Mouse (Mus musculus): ENCODE results near the gene Adamts2. TPM values are rescaled to one million over a fixed set of nuclear protein-coding genes. Genes with fewer than 3 reads are reported as not detected.

Adamts2 gene
- polyA plus RNA-seq, 2 experiments: 0.83 to 1.1 TPM

DNA sequence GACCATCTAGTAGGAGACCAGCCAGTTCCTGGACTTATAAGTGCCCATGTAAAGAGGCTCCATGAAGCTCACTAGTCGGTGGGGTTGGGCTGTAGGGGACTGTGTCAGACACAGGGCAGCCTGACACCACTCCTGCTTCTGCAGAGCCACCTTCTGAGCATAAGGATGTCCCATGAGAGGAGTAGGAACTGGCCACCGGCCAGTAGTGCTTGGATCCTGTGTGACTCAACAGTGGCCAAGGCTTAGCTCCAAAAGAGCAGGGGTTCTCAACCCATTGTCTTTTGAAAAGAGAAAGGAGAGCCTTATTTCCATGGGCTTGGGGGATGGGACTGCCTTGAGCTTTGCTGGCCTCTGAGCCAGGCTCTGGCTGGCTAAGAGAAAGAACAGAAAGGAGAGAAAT, 81.9 kb downstream of the Adamts2 start:
- Histone ChIP-seq H3K27me3 (ENCODE audit: control insufficient read depth, insufficient read depth, low read length) (no peaks in the 10 kb centered on the region), H3K36me3 (replicated peaks; ENCODE audit: control insufficient read depth, insufficient read depth, low read depth) (no peaks in the 10 kb centered on the region), H3K9me3 (ENCODE audit: control insufficient read depth, low read length) (no peaks in the 10 kb centered on the region), H3K4me1 (replicated peaks; ENCODE audit: control insufficient read depth in 2 of 2, insufficient read depth in 2 of 2, low read length in 1 of 2) (no peaks in the 10 kb centered on the region), H3K9ac (replicated peaks) (no peak overlapping the region), H3K4me3 (ENCODE audit: insufficient read depth in 1 of 2, low read depth in 2 of 2, low read length in 2 of 2) (no peak overlapping the region), H3K4me2 (ENCODE audit: low read depth) (no peak overlapping the region), H3K27ac (no peak overlapping the region)
- WGBS (ENCODE audit: insufficient replicate concordance): 53% methylated on average over 2 of the region's 2 CpGs
- ATAC-seq (ENCODE audit: insufficient read depth) (no peak), DNase-seq (ENCODE audit: low read depth in 3 of 3, low spot score in 3 of 3) (no peak)
- TF ChIP-seq EP300 (IDR thresholded peaks at IDR 0.05; ENCODE audit: low read depth): no peak
- TF ChIP-seq CTCF (IDR thresholded peaks at IDR 0.05; ENCODE audit: low read depth): no peak

DNA sequence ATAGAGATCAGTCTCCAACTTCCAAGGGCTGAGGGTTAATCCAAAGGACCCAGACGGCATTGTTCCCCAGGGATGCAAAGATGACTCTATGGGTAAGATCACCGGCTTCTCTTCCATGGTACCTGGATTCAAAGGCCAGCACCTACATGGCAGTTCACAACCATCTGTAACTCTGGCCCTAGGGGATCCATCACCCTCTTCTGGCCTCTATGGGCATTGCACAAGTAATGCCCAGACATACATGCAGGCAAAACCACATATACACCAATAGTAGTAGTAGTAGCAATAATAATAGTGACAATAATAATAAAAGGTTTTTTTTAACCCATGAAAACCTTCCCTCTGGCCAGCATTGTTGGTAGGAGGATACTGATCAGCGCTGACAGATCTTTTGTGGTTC, 86.7 kb downstream of the Adamts2 start:
- no peaks in the 10 kb centered on the region for H3K27me3 ChIP-seq (ENCODE audit: control insufficient read depth, insufficient read depth, low read length)
- WGBS (ENCODE audit: insufficient replicate concordance): 63% methylated on average over 3 of the region's 3 CpGs
- no peak overlapping the region for H3K27ac ChIP-seq
- TF ChIP-seq CTCF (IDR thresholded peaks at IDR 0.05; ENCODE audit: low read depth) (peak; percentile 18; the same call in 1 of the 2 replicates), EP300 (IDR thresholded peaks at IDR 0.05; ENCODE audit: low read depth) (no peak)
- no peak for ATAC-seq (ENCODE audit: insufficient read depth)
- H3K4me2 ChIP-seq (ENCODE audit: low read depth): no peak overlapping the region
- no peak overlapping the region for H3K9ac ChIP-seq (replicated peaks)
- DNase-seq (ENCODE audit: low read depth in 3 of 3, low spot score in 3 of 3): no peak
- H3K4me3 ChIP-seq (ENCODE audit: insufficient read depth in 1 of 2, low read depth in 2 of 2, low read length in 2 of 2): no peak overlapping the region
- no peaks in the 10 kb centered on the region for H3K36me3 ChIP-seq (replicated peaks; ENCODE audit: control insufficient read depth, insufficient read depth, low read depth)
- H3K4me1 ChIP-seq (replicated peaks; ENCODE audit: control insufficient read depth in 2 of 2, insufficient read depth in 2 of 2, low read length in 1 of 2): no peaks in the 10 kb centered on the region
- no peaks in the 10 kb centered on the region for H3K9me3 ChIP-seq (ENCODE audit: control insufficient read depth, low read length)

- Histone ChIP-seq H3K9ac (replicated peaks) (no peak overlapping the region), H3K36me3 (replicated peaks; ENCODE audit: control insufficient read depth, insufficient read depth, low read depth) (no peaks in the 10 kb centered on the region), H3K4me1 (replicated peaks; ENCODE audit: control insufficient read depth in 2 of 2, insufficient read depth in 2 of 2, low read length in 1 of 2) (no peaks in the 10 kb centered on the region), H3K27me3 (ENCODE audit: control insufficient read depth, insufficient read depth, low read length) (no peaks in the 10 kb centered on the region), H3K9me3 (ENCODE audit: control insufficient read depth, low read length) (no peaks in the 10 kb centered on the region), H3K4me2 (ENCODE audit: low read depth) (no peak overlapping the region), H3K27ac (no peak overlapping the region), H3K4me3 (ENCODE audit: insufficient read depth in 1 of 2, low read depth in 2 of 2, low read length in 2 of 2) (no peak overlapping the region)
- 77% methylated on average over 4 of the region's 4 CpGs for WGBS (ENCODE audit: insufficient replicate concordance)
- TF ChIP-seq EP300 (IDR thresholded peaks at IDR 0.05; ENCODE audit: low read depth): no peak
- TF ChIP-seq CTCF (IDR thresholded peaks at IDR 0.05; ENCODE audit: low read depth): no peak
- no peak for ATAC-seq (ENCODE audit: insufficient read depth)
- DNase-seq (ENCODE audit: low read depth in 3 of 3, low spot score in 3 of 3): no peak
Observed at GRCm38 (mm10) chr11:50689672-50690071, 87.8 kb downstream of the Adamts2 start.

DNA sequence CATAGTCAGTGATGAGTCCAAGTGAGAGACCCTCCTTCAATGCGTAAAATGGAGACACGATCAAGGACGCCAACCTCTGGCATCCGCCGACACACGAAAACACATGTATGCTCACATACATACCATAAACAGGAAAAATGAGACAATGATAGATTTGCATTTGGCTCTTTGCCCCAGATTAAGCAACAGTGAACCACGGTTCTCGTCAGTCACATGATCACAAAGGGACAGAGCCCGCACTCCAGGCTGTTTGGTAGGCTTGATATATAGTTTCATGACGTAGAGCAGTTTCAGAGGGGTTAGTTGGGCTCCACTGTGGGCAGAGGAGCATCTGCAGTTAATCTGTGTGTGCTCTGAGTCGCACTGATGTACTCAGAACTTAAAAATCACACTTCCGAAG, 98.1 kb downstream of the Adamts2 start:
- no peak overlapping the region for H3K4me2 ChIP-seq (ENCODE audit: low read depth)
- ATAC-seq (ENCODE audit: insufficient read depth) (no peak), DNase-seq (ENCODE audit: low read depth in 3 of 3, low spot score in 3 of 3) (no peak)
- H3K9me3 ChIP-seq (ENCODE audit: control insufficient read depth, low read length): no peaks in the 10 kb centered on the region
- no peak overlapping the region for H3K27ac ChIP-seq
- WGBS (ENCODE audit: insufficient replicate concordance): 70% methylated on average over 12 of the region's 12 CpGs
- no peaks in the 10 kb centered on the region for H3K27me3 ChIP-seq (ENCODE audit: control insufficient read depth, insufficient read depth, low read length)
- no peaks in the 10 kb centered on the region for H3K4me1 ChIP-seq (replicated peaks; ENCODE audit: control insufficient read depth in 2 of 2, insufficient read depth in 2 of 2, low read length in 1 of 2)
- H3K9ac ChIP-seq (replicated peaks): no peak overlapping the region
- H3K4me3 ChIP-seq (ENCODE audit: insufficient read depth in 1 of 2, low read depth in 2 of 2, low read length in 2 of 2): no peak overlapping the region
- no peaks in the 10 kb centered on the region for H3K36me3 ChIP-seq (replicated peaks; ENCODE audit: control insufficient read depth, insufficient read depth, low read depth)
- TF ChIP-seq EP300 (IDR thresholded peaks at IDR 0.05; ENCODE audit: low read depth): no peak
- TF ChIP-seq CTCF (IDR thresholded peaks at IDR 0.05; ENCODE audit: low read depth): no peak

DNA sequence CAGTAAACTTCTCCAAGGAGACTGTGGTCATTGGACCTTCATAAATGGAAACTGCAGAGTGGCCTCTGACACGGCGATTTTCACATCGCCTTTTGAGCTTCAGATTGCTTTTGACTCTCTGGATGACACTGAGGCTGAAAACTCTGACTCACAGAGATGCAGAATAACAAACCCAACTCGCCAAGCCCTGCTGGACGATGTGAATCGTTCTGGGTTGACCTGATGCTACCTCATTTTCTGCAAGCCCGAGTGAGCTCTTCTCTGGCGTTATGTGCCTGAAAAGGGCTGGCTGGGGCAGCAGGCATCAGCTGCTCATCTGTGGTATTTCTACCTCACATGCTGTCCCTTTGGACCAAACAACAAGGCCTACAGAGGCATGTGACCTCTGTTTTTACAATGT, 98.6 kb downstream of the Adamts2 start:
- 62% methylated on average over 8 of the region's 8 CpGs for WGBS (ENCODE audit: insufficient replicate concordance)
- H3K4me2 ChIP-seq (ENCODE audit: low read depth): no peak overlapping the region
- TF ChIP-seq CTCF (IDR thresholded peaks at IDR 0.05; ENCODE audit: low read depth): no peak
- TF ChIP-seq EP300 (IDR thresholded peaks at IDR 0.05; ENCODE audit: low read depth): no peak

More for the DNA sequence above, 98.6 kb downstream of the Adamts2 start:
- ATAC-seq (ENCODE audit: insufficient read depth) (no peak), DNase-seq (ENCODE audit: low read depth in 3 of 3, low spot score in 3 of 3) (no peak)
- Histone ChIP-seq H3K9me3 (ENCODE audit: control insufficient read depth, low read length) (no peaks in the 10 kb centered on the region), H3K27ac (no peak overlapping the region), H3K36me3 (replicated peaks; ENCODE audit: control insufficient read depth, insufficient read depth, low read depth) (no peaks in the 10 kb centered on the region), H3K9ac (replicated peaks) (no peak overlapping the region), H3K4me1 (replicated peaks; ENCODE audit: control insufficient read depth in 2 of 2, insufficient read depth in 2 of 2, low read length in 1 of 2) (no peaks in the 10 kb centered on the region), H3K4me3 (ENCODE audit: insufficient read depth in 1 of 2, low read depth in 2 of 2, low read length in 2 of 2) (no peak overlapping the region), H3K27me3 (ENCODE audit: control insufficient read depth, insufficient read depth, low read length) (no peaks in the 10 kb centered on the region)
